Mouse (Mus musculus): ENCODE measurements at regions not wholly inside any gene's neighbourhood (a gene's known extent, or its start where the extent isn't known, plus 50 kb on each side); places are given as distances from the start of the nearest gene placed in this dataset.

DNA sequence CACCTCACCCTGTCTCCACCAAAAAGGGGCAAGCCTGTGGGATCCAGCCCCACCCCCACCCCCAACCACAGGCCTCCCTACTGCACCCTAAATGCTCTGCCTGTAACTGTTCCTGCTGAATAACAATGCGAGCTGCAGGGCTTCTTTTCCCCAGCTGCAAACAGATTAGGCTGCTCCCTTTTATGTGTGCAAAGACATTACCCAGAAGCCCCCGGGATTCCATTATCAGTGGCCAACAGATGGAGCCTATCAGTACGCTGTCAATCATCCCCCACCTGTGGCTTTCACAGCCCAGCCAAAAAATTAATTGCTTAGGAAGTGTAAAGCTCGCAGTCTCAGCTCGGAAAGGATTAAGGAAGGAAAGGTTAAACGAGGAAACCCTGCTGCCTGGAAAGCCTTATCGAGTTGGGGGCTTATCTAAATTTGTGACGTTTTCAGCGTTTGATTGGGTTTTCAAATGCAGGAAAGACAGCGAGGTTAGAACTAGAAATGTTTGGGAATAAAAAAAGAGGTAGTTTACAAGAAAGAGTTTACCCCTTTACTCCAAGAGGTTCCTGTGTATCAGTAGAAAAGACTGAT lies 263.2 kb upstream of the Myo3a start:
- TF ChIP-seq CTCF (IDR thresholded peaks at IDR 0.05; ENCODE audit: insufficient read depth, low read length) (no peak), POLR2A (IDR thresholded peaks at IDR 0.05; ENCODE audit: borderline replicate concordance, extremely low read depth, low read depth, low read length) (no peak)

Measured in lung, adult 2 months (tissue).